9 mouse cellular contexts compared by ENCODE assay signal in genomic region chr6:97221205-97222025, GRCm38 (mm10). TPM values are rescaled to one million over a fixed set of nuclear protein-coding genes. Genes with fewer than 3 reads are reported as not detected.
A peak's percentile ranks its signal among the peaks of the same experiment; 100 is the strongest.
DNase-seq lines count a peak whose midpoint lies in the region; ATAC-seq and TF ChIP-seq lines count a peak whose summit lies in the region.
"Had no signal": no experiment of that assay in that cellular context is flagged by ENCODE, and none has a peak within 500 bp of the region (broad histone marks: within the 10 kb centered on the region; RNA-seq: fewer than 3 reads in every experiment).

No protein-coding gene starts in this region.

- H3K36me3 ChIP-seq in heart, postnatal 0 days (replicated peaks; ENCODE audit: control insufficient read depth, insufficient read depth, low read length) = no peaks in the 10 kb centered on the region
- H3K36me3 ChIP-seq in midbrain, postnatal 0 days (ENCODE audit: insufficient read depth, low read length) = no peaks in the 10 kb centered on the region
- no peaks in the 10 kb centered on the region for H3K36me3 ChIP-seq in kidney, adult 2 months (ENCODE audit: control insufficient read depth, insufficient read depth, low read length)

- TF ChIP-seq POLR2A in kidney, adult 2 months (IDR thresholded peaks at IDR 0.05; ENCODE audit: low read depth, low read length) = no peak

- H3K4me1 ChIP-seq in heart, postnatal 0 days (ENCODE audit: control insufficient read depth, insufficient read depth) = peaks cover 27% of the 10 kb centered on the region
- no peaks in the 10 kb centered on the region for H3K4me1 ChIP-seq in midbrain, postnatal 0 days (ENCODE audit: insufficient read depth, low read length)
- peaks cover 13% of the 10 kb centered on the region; the same call in 1 of the 2 replicates for H3K4me1 ChIP-seq in kidney, adult 2 months (ENCODE audit: control insufficient read depth, insufficient read depth, low read length)

- no peaks in the 10 kb centered on the region for H3K27me3 ChIP-seq in heart, postnatal 0 days (ENCODE audit: control insufficient read depth, insufficient read depth, low read length)
- H3K27me3 ChIP-seq in midbrain, postnatal 0 days (ENCODE audit: insufficient read depth, low read length) = no peaks in the 10 kb centered on the region
- no peaks in the 10 kb centered on the region for H3K27me3 ChIP-seq in kidney, adult 2 months (replicated peaks; ENCODE audit: control insufficient read depth, insufficient read depth, low read length)

- no peak for TF ChIP-seq EP300 in heart, postnatal 0 days (IDR thresholded peaks at IDR 0.05; ENCODE audit: low read depth)

- no peaks in the 10 kb centered on the region for H3K9me3 ChIP-seq in heart, postnatal 0 days (replicated peaks; ENCODE audit: control insufficient read depth, low read length)
- no peaks in the 10 kb centered on the region for H3K9me3 ChIP-seq in midbrain, postnatal 0 days (ENCODE audit: low read length)

- H3K4me2 ChIP-seq in heart, postnatal 0 days (ENCODE audit: low read depth, low read length) = no peak overlapping the region
- no peak overlapping the region for H3K4me2 ChIP-seq in midbrain, postnatal 0 days (ENCODE audit: low read depth, low read length, poor library complexity, severe bottlenecking)

- 0 out of 2 replicates have a peak, but pooled peaks have one; percentile 18 for ATAC-seq in heart, postnatal 0 days (ENCODE audit: insufficient read depth, low read depth)
- ATAC-seq in inflammation-experienced regulatory T-cells, adult 6 months = peak; percentile 38
- no peak for ATAC-seq in midbrain, postnatal 0 days (ENCODE audit: low FRiP score)

- peak overlapping the region; percentile 75 for H3K27ac ChIP-seq in heart, postnatal 0 days (ENCODE audit: low read depth)
- no peak overlapping the region for H3K27ac ChIP-seq in midbrain, postnatal 0 days (ENCODE audit: low read depth, low read length)
- H3K27ac ChIP-seq in kidney, adult 2 months (ENCODE audit: insufficient read depth, low read depth, low read length) = no peak overlapping the region

- no peak overlapping the region for H3K9ac ChIP-seq in heart, postnatal 0 days (replicated peaks; ENCODE audit: low read depth, low read length)
- no peak overlapping the region for H3K9ac ChIP-seq in midbrain, postnatal 0 days (replicated peaks; ENCODE audit: low read length, poor library complexity, severe bottlenecking)

- intact Hi-C loops in heart, postnatal 36 days (cut with DNase I) = no loop called here

- WGBS in heart, postnatal 0 days = 53% methylated on average over 15 of the region's 15 CpGs
- WGBS in midbrain, postnatal 0 days = 70% methylated on average over 15 of the region's 15 CpGs
- 70% methylated on average over 15 of the region's 15 CpGs for WGBS in kidney, adult 2 months

- H3K4me3 ChIP-seq in heart, postnatal 0 days (ENCODE audit: low read depth, low read length) = no peak overlapping the region
- no peak overlapping the region for H3K4me3 ChIP-seq in midbrain, postnatal 0 days (ENCODE audit: low read depth, low read length)
- H3K4me3 ChIP-seq in kidney, adult 2 months (ENCODE audit: insufficient read depth, low read depth, low read length) = no peak overlapping the region

- DNase-seq in heart, postnatal 0 days (ENCODE audit: low spot score) = no peak
- DNase-seq in heart, postnatal 36 days = no peak
- peak; percentile 57 for DNase-seq in T-cell, adult 2 months (ENCODE audit: low spot score)
- peak; percentile 54 to 72 for DNase-seq in natural killer cell, adult 2 months (ENCODE audit: low spot score in 2 of 2)
- DNase-seq in embryo, embryonic 11 days = no peak
- no peak for DNase-seq in midbrain, postnatal 0 days (ENCODE audit: low spot score)
- DNase-seq in kidney, adult 2 months = no peak

- no peak for TF ChIP-seq CTCF in heart, postnatal 0 days (IDR thresholded peaks at IDR 0.05; ENCODE audit: low read depth)
- no peak for TF ChIP-seq CTCF in midbrain, postnatal 0 days (IDR thresholded peaks at IDR 0.05)
- TF ChIP-seq CTCF in kidney, adult 2 months (conservative IDR thresholded peaks at IDR 0.05; ENCODE audit: insufficient read depth, insufficient read length, low read depth, low read length) = no peak

RNA-seq across cellular contexts. Expression of gene Arl6ip5, which starts 10.9 kb away (rescaled TPM):
- 70.3 and 103 TPM in 2 replicates for total RNA-seq in heart, postnatal 0 days (2014; rRNA removed; ENCODE audit: low replicate concordance)
- polyA plus RNA-seq in heart, postnatal 0 days (2015; fragmentation: Nextera tagmentation; extraction: Ambion mirVana) = 83.7 and 91.1 TPM in 2 replicates
- total RNA-seq in heart, postnatal 36 days (2021) = 100 to 1,000 TPM; 120 to 128 TPM
- 100 to 1,000 TPM; 199 to 332 (median 237) TPM for polyA plus RNA-seq in inflammation-experienced regulatory T-cells, adult 6 months (2017; shearing (Covaris generic))
- total RNA-seq in midbrain, postnatal 0 days (2014; rRNA removed) = 115 and 118 TPM in 2 replicates
- 151 and 153 TPM in 2 replicates for polyA plus RNA-seq in midbrain, postnatal 0 days (2015; fragmentation: Nextera tagmentation; extraction: Ambion mirVana)
- polyA plus RNA-seq in kidney, adult 2 months (2012; rRNA removed) = 57.0 and 66.0 TPM in 2 replicates

RNA-seq across cellular contexts. Expression of gene Uba3, which starts 16.0 kb away (rescaled TPM):
- 71.6 and 79.7 TPM in 2 replicates for total RNA-seq in heart, postnatal 0 days (2014; rRNA removed; ENCODE audit: low replicate concordance)
- 54.4 and 58.3 TPM in 2 replicates for polyA plus RNA-seq in heart, postnatal 0 days (2015; fragmentation: Nextera tagmentation; extraction: Ambion mirVana)
- 10 to 100 TPM; 53.0 to 61.3 TPM for total RNA-seq in heart, postnatal 36 days (2021)
- 10 to 100 TPM; 31.7 to 53.1 (median 36.0) TPM for polyA plus RNA-seq in inflammation-experienced regulatory T-cells, adult 6 months (2017; shearing (Covaris generic))
- total RNA-seq in midbrain, postnatal 0 days (2014; rRNA removed) = 54.5 and 68.1 TPM in 2 replicates
- 63.9 and 68.1 TPM in 2 replicates for polyA plus RNA-seq in midbrain, postnatal 0 days (2015; fragmentation: Nextera tagmentation; extraction: Ambion mirVana)
- 11.0 and 16.6 TPM in 2 replicates for polyA plus RNA-seq in kidney, adult 2 months (2012; rRNA removed)

RNA-seq across cellular contexts. Expression of gene Lmod3, which starts 31.1 kb away (rescaled TPM):
- 6.4 and 8.9 TPM in 2 replicates for total RNA-seq in heart, postnatal 0 days (2014; rRNA removed; ENCODE audit: low replicate concordance)
- polyA plus RNA-seq in heart, postnatal 0 days (2015; fragmentation: Nextera tagmentation; extraction: Ambion mirVana) = 34.5 and 39.1 TPM in 2 replicates
- total RNA-seq in heart, postnatal 36 days (2021) = 10 to 100 TPM; 57.6 to 64.6 TPM
- polyA plus RNA-seq in inflammation-experienced regulatory T-cells, adult 6 months (2017; shearing (Covaris generic)) = under 1 TPM in 2 of 3 experiments, not detected in 1; 0.15 to 0.16 TPM
- not detected in 2 replicates for total RNA-seq in midbrain, postnatal 0 days (2014; rRNA removed)
- not detected in 2 replicates for polyA plus RNA-seq in midbrain, postnatal 0 days (2015; fragmentation: Nextera tagmentation; extraction: Ambion mirVana)
- 0.12 and 1.2 TPM in 2 replicates for polyA plus RNA-seq in kidney, adult 2 months (2012; rRNA removed)
- total RNA-seq: layer of hippocampus, postnatal 25 days had no signal

RNA-seq across cellular contexts. Expression of gene Tmf1, which starts 42.5 kb away (rescaled TPM):
- total RNA-seq in heart, postnatal 0 days (2014; rRNA removed; ENCODE audit: low replicate concordance) = 8.1 and 12.8 TPM in 2 replicates
- 27.2 and 29.1 TPM in 2 replicates for polyA plus RNA-seq in heart, postnatal 0 days (2015; fragmentation: Nextera tagmentation; extraction: Ambion mirVana)
- 10 to 100 TPM; 38.5 to 39.7 TPM for total RNA-seq in heart, postnatal 36 days (2021)
- polyA plus RNA-seq in inflammation-experienced regulatory T-cells, adult 6 months (2017; shearing (Covaris generic)) = 10 to 100 TPM; 44.3 to 55.2 (median 54.8) TPM
- total RNA-seq in midbrain, postnatal 0 days (2014; rRNA removed) = 23.4 and 26.2 TPM in 2 replicates
- polyA plus RNA-seq in midbrain, postnatal 0 days (2015; fragmentation: Nextera tagmentation; extraction: Ambion mirVana) = 44.1 and 51.4 TPM in 2 replicates
- 3.2 and 4.1 TPM in 2 replicates for polyA plus RNA-seq in kidney, adult 2 months (2012; rRNA removed)

Comparison
In these comparisons a context has a peak if more than half of its experiments do, and no peak if none do; other contexts are left out.
1. DNase-seq: peak in T-cell, adult 2 months (single experiment) and natural killer cell, adult 2 months (2 of 2); none in heart, postnatal 0 days (single experiment), heart, postnatal 36 days (0 of 2), embryo, embryonic 11 days (single experiment), midbrain, postnatal 0 days (single experiment) and kidney, adult 2 months (single experiment).
2. RNA of gene Lmod3, which starts 31.1 kb away (polyA plus RNA-seq): 34.5 to 39.1 TPM in heart, postnatal 0 days; 0.12 to 1.2 TPM in kidney, adult 2 months, 0.15 to 0.16 TPM in inflammation-experienced regulatory T-cells, adult 6 months and not detected in midbrain, postnatal 0 days; every median in the first group is over 10 times any median in the second.